Mouse (Mus musculus) urinary bladder, postnatal 4 days (tissue): Measurements from ENCODE around the gene Popdc2.

Source experiments
- DNase-seq, 2 experiments: peaks; one replicate each; pipeline ENCODE4 v3.0.0; 2021 to 2022; ENCODE audit warnings: low spot score in 2 of 2

Popdc2 gene

DNA sequence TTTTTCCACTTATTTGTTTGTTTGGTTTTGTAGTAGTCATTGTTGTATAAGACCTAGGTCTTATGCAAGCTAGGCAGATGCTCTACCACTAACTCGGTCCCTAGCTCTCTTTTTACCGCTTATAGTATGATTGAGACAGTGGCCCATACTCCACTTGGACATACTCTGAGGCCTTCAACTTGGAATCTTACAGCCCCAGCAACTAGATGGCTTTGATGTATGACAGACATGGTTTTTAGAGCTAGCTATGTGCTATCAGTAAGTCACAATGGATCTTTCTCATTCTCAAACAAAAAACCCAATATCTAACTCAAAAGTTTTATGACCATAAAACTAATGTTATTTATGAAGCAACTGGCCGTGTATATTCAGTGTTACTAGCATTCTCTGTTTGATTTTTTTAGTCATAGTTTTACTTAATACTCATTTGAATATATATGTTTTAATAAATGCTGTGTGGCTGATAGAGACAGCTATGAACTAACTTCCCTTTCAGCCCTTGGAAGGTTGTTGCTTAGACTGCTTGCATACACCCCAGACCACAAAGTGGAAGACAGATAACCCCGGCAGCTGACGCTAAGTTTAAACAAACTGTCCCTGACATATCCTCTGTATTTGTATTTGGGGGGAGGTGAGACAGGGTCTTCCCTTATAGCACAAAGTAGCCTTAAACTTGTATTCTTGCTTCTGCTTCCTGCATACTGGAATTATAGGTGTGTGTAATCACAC, 7.7 kb upstream of the Popdc2 start:
- no peak for DNase-seq

DNA sequence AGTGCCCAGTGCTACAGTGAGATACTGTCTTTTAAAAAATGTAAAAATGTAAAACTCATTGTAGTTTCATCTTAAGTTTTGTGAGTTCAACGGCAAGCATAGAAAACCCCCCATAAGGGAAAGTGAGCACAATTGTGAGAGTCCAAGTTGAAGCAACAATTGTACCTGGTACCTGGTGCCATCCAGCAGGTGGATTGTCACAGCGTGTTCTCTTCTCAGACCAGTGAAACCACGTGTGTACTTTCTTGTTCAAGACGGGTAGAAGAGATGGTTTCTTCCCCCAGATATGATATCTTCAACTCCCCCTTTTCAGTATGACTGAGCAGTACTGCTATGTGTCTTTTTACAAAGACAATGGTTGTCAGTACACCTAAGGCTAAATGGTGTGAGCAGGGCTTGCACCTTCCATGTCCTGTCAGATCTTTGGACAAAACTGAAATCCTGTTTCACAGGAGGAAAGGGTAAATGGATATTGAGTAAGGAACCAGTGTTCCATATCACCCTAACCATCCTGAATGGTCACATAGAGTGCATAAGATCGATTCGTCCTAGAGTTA, 3.7 kb upstream of the Popdc2 start:
- no peak for DNase-seq

DNA sequence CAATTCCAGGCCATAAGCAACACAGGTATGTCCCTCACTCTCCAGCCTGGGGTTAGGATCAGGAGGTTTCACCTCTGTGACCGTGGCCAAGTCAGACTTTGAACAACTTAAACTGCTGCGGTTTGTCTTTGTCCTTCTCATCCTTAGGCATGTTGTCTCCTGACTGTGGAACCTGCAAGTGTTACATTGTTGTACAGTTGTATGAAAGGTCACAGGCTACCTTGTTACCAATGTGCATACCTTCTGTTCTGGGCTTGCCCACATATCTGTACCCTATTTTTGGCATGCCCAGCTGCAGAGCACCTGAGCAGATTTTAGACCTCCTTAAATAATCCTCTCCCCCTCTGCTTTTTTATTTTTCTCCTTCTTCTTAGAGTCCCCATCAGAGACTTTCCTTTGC, 2.8 kb upstream of the Popdc2 start:
- no peak for DNase-seq

DNA sequence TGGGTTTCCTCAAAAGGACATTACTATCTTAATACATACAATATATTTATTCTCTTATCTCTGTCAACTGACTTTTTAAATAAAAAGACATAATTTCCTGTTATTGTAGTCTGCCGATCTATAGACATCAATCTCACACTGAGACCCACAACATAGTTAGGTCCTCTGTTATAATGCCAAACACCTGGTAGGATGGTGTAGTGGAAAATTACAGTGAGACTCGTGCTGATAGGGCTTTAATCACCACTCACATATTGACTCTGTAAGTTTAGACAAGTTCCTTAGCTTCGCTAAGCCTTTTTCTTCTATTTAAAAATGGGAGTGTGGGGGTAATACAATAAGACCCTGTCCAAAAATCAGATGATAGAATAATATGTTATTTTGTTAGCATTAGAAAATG, 2.2 kb upstream of the Popdc2 start:
- DNase-seq, result no peak

DNA sequence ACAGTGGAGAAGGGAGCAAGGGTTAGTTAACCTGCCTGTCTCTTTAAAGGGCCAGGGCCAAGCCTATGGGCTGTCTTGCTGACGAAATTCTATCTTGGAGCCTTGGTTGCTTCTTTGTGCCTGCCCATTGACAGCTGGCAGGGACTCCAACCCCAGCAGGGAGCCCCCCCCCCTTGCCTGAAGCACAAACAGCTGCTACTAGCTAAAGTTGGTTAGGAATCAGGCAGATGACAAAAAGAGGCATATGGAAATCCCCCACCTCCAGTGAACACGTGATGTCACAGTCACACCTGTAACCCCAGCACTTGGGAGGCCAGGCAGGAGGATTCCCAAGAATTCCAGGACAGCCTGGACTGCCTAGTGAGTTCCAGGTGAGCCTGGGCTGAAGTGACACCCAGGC, 1.7 kb upstream of the Popdc2 start:
- DNase-seq, result no peak

DNA sequence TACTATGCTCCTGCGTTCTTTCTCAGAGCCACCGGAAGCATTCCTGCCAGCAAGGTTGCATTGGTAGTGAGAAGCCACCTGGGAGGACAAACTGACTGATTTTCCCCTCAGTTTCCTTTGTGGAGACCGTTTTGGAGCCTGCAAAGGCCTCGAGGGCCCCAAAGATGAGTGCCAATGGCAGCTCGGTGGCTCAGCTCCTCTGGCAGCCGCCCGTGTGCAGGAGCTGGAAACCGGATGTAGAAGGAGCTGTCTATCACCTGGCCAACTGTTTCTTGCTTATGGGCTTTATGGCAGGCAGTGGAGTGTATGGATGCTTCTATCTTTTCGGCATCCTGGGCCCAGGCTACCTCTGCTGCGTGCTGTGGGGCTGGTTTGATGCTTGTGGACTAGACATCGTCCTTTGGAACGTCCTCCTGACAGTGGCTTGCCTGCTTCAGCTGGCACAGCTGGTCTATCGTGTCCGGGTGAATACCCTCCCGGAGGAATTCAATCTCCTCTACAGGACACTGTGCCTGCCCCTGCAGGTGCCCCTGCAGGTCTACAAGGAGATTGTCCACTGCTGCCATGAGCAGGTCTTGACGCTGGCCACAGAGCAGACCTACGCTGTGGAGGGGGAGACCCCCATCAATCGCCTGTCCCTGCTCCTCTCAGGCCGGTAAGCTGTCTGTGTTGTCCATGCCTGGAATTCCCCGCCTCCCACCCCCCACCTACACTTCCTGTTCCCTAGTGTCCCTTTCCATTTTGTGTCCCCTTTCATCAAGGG, 665 bp downstream of the Popdc2 start:
- DNase-seq, result no peak

DNA sequence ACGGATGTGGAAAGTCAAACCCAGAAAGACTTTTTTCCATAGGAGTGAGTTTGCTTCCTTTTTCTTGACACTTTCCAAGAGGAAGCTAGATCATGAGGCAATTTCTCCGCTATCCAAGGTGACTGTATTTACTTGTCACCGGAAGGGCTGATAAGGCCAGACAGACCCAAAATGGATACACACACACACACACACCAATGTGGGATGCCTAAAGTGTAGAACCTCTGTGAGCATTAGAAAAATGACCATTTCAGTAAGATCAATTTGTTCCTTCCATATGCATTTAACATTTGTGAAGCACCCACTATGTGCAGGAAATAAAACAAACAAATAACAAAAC, 1.2 kb downstream of the Popdc2 start:
- no peak for DNase-seq

DNA sequence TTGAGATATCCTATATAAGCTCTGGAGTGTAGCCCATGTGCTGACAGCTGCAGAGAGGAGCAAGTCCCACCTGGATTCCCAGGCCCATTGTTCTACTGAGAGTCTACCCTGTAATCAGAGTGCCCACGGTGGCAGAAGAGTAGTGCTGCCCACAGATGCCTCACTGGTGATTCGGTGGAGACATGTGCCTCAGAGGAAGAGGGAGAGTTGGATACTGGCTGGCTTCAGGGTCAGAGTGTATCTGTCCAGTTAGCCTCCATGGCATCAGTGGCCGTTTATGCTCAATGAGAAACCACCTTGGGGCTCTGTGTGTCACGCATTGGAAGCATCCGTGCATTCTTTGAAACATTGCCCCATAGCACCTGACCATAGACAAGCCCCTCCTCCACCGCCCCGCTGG, 1.6 kb downstream of the Popdc2 start:
- no peak for DNase-seq

DNA sequence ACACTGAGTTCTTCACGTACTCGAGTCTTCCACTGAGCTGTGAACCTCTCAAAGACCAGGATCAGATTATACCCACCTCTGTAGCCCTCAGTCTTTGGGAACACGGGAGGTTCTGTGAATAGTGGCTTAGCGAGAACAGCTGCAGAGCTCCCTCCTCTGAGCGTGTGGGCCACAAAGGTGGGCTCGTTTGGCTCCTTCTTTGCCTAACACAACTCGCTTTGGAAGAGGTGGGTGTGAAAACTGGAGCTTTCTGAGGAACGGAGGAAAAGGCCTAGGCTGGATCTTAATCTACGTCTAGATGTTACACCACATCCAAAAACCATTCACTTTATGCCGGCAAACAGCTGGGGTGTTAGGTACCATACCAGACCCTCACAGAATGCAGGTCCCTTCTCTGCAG, 3.4 kb downstream of the Popdc2 start:
- DNase-seq, result no peak

DNA sequence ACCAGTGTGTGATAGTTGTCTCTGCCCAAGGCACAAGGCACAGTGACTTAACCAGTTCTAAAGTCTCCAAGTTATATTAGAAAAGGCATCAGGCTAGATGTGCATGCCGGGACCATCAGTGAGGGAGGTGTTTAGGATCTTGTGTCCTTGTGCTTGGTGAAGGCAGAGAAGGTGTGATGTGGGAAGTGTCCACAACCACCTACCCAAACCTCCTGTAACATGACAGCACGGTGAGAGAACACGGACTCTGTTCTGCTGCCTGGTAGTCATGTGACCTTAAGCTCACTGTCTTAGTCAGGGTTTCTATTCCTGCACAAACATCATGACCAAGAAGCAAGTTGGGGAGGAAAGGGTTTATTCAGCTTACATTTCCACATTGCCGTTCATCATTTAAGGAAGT, 4.2 kb downstream of the Popdc2 start:
- DNase-seq, result no peak

DNA sequence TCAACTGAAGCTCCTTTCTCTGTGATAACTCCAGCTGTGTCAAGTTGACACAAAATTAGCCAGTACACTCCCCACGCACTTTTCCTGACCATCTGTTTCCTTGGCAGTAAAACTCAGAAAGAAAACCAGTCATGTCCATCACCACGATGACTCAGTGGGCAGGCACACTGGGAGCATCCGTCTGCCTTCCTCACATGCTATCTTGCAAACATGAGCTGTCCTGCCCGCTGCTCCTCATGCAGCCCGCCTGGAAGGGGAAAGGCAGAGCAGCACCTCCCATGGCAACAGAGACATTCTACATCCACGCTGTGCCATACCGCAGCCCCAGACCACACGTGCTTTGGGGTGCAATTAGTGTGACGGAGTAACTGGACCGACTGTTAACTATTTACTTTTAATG, 6.3 kb downstream of the Popdc2 start:
- no peak for DNase-seq

DNA sequence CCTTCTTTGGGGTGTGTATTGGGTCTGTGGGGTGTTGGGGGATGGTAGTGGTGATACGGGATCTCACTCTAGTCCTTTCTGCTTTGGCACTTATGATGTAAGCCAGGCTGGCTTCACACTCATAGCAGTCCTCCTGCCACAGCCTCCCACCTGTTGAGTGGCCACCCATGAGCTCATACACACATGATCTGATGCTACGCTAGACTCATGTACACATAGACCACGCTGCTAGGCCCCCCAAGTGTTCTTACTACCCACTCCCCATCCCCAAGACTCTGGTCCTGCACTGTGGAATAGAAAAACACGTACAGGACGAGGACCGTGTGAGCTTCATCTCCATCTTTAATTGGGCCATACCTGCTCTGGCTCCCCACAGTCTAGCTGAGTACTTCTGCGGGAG, 7.0 kb downstream of the Popdc2 start:
- no peak for DNase-seq

DNA sequence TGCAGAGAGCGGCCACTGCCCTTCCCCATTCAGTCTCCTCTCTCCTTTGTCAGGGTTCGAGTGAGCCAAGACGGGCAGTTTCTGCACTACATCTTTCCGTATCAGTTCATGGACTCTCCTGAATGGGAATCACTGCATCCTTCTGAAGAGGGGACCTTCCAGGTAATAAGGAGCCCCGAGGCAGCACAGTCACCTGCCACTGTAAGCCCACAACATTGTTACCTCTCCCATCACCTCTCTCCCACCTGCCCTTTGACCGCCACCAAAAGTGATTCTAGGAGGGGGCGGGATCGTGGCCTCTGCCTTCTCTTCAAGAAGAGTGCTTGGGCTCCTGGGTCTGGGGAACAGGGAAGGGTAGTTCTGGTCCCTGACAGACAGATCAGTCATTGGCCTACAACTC, 7.4 kb downstream of the Popdc2 start:
- no peak for DNase-seq

DNA sequence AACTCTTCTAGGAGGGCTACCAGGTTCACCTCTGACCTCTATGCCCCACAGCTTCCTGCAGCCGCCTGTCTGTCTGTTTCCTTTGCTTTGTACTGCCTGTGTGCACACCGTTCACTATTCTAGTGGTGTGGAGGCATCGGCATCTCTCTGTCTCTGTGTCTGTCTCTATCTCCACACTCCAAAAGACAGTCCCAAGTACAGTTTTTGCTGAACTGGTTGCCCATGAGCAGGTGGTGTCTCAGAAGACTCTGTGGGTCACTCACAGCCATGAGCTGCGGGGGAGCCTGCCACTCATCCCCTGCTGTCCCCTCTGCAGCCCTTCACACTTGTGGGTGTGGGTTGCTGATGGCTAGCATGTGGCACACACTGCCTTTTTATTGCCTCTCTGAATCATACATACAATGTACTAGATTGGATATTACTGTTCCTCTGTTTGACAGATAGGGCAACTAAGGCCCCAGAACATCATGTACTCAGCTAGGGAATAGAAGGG, 8.0 kb downstream of the Popdc2 start:
- DNase-seq, result no peak

DNA sequence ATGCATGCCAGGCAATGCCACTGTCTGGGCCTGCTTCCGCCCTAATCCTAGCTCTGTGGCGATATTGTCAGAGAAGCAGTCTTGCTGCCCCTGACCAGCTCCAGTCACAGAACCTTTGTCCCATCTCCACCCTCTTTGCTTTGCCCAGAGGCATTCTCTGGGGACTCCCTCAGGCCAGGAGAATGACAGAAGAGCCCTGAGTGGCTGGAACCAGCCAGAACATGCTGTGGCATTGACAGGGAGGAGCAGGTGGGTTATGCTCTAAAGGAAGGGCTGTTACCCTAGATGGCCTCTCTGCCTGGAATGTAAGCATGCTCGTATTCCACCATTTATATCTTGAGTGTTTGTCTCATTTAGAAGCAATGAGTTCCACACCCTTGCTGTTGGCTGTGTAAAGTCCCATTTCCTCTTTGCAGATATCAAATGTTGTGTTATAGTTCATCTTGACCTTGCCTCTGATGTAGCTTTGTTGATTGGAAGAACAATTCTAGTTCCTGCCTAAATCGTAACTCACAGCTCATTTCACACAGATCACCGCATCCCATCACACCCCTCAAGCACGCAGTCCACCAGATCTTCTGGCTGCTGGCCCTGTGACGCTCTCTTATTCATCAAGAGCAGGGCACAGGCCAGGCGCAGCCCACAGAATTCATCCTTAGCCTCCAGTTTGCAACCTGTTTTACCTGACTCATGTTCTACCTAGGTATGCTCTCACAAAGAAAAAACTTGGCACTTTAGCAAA, 8.8 kb downstream of the Popdc2 start:
- no peak for DNase-seq

DNA sequence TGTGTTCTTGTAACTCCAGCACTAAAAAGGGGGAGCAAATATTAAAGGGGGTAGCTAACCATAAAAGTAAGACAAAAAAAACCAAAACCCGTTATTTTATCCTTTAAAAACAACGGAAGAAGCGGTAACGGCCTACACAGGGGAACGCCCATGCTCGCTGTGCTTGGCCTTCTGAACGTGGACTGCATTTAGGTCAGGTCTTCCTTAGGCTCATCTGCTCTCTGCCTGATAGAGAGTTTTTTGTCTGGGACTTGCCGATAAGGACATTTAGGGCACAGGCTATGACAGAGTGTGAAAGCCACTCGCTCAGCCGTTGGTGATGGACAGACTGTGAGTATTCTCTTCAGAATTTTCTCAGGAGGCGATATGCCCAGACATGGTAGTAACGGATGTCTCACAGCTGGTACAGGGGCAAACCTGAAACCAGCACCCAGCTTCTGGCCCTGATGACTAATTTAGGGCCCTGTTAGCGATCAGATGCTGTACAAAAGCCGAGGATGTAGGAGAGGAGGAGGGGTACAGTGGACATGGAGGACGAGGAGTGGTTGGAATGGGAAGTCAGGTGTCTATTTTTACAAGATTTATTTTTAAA, 9.8 kb downstream of the Popdc2 start:
- no peak for DNase-seq

DNA sequence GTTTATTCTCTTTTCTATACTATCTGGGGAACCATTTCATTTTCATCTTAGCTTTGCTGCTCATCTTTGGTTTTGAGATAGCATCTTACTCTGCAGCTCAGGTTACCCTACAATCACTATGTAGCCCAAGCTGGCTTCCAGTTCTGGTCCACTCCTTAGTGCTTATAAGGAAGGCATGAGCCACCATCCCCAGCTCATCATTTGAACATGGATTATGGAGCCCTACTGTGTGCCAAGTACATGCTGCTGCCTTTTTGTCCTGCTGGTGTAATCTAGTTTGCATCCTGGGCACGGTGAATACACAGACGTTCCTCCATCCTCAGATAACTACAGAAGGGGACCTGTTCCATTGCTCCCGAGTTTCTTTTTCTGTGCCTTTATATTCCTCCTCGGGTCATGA, 10.9 kb downstream of the Popdc2 start:
- DNase-seq, result no peak

DNA sequence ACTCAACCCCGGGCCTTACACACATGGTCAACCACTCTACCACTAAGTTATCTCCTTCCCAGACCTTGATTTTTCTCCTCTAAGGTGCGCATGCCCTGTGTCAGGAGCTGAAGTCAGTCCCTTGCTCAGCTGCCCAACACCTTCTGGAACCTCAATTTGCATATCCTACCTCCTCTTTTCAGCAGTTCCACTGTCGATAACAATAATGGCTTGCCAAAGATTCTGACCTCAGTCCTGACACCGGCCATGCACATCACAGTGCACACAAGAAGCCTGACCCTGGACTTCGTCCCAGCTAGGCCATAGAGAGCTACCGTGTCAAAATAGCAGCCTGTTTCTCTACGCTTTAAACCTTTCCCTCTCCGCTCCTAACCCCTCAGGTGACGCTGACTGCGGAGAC, 11.4 kb downstream of the Popdc2 start:
- no peak for DNase-seq

DNA sequence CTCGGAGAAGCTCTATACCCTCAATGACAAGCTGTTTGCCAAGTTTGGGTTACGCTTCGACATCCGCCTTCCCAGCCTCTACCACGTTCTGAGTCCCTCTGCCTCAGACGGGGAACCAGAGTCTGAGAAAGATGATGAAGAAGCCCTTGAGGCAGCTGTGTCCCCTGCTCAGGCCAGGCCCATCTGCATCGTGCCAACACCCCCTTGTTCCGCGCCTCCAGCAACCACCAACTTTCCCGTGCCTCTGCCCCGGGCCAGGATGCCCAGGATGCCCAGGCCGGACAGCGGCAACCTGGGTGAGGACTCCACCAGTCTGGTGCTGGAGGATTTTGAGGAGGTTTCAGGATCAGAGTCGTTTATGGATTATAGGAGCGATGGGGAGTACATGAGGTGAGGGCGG, 11.9 kb downstream of the Popdc2 start:
- no peak for DNase-seq

DNA sequence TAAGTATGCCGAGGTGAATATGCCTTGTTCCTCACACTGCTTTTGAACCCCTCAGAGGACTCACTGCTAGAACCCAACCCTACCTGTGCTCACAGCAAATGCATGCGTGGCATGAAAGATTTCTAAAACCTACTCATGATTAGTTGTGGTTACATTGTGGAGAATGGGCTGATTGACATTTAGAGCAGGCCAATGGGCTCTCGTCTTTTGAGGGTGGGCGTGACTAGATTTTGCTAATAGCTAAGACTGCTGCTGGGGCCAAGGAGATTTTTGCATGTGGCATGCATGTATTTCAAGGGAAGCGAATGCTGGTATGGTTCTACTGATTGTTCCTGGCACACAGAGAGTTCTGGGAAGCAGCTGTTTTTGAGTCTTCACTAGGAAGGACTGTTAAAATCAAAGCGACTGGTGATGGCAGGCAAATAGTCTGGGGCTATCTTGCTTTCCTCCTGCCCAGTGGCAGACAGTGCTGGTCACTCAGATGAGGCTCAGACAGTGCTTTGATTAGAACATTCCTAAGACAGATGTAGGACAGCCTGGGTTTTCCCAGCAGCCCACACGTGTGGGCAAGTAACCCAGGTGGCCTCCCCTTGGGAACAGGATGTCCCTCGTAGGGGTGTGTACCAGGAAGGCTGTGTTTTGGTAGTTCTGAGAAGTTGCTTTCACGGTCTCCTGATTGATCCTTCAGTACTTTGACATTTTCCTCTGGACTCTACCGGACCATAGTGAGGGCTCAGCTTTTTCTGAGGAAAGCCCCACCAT, 12.6 kb downstream of the Popdc2 start:
- no peak for DNase-seq

DNA sequence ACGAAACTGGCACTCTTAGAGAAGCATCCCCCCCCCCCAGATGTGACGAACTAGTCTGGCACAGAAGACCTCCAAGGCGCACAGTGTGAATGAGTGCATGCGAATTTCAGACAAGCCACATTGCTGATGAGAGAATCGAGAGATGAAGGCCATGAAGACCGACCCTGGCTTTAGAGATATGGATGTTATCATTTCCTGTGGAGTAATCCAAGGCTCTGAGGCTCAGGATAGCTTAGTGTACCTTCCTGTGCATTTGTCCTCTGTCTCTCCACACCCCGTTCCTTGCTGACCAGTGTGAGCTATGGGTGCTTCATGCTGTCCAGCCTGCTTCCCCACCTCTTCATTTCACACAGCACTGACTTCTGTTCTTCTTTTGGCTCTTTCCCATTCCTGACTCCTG, 13.2 kb downstream of the Popdc2 start:
- no peak for DNase-seq
